Mouse (Mus musculus): ENCODE results near the gene Steap1. TPM values are rescaled to one million over a fixed set of nuclear protein-coding genes. Genes with fewer than 3 reads are reported as not detected.
A peak's percentile ranks its signal among the peaks of the same experiment; 100 is the strongest.

Steap1 gene
- polyA plus RNA-seq, 1 experiment = 90.3 TPM

GRCm38 (mm10) chr5:5749772-5750222, 671 bp upstream of the Steap1 start:
- Histone ChIP-seq H3K36me3 (ENCODE audit: control insufficient read depth, insufficient read depth) (no peaks in the 10 kb centered on the region), H3K27me3 (ENCODE audit: control insufficient read depth, insufficient read depth, insufficient read length) (no peaks in the 10 kb centered on the region), H3K4me3 (peak overlapping the region; percentile 74), H3K4me2 (ENCODE audit: low read depth) (peak overlapping the region; percentile 99), H3ac (ENCODE audit: control insufficient read depth, insufficient read length) (peak overlapping the region; percentile 24), H3K79me2 (ENCODE audit: control insufficient read depth, insufficient read depth) (peaks cover 17% of the 10 kb centered on the region)
- TF ChIP-seq SRF (IDR thresholded peaks at IDR 0.05; ENCODE audit: control insufficient read depth, insufficient read length, low read depth) (no peak), E2F4 (IDR thresholded peaks at IDR 0.05; ENCODE audit: insufficient read depth) (no peak), CEBPB (IDR thresholded peaks at IDR 0.05; ENCODE audit: insufficient read depth, poor library complexity, severe bottlenecking) (no peak), MAX (IDR thresholded peaks at IDR 0.05; ENCODE audit: low read depth) (no peak), TCF3 (IDR thresholded peaks at IDR 0.05; ENCODE audit: insufficient read length, low read depth) (no peak), TCF12 (IDR thresholded peaks at IDR 0.05; ENCODE audit: insufficient read depth, poor library complexity, severe bottlenecking) (no peak), POLR2A (IDR thresholded peaks at IDR 0.05; ENCODE audit: insufficient read length, low read depth) (no peak), POLR2AphosphoS2 (IDR thresholded peaks at IDR 0.05; ENCODE audit: insufficient read length, low read depth) (no peak)

GRCm38 (mm10) chr5:5734445-5734844, 14.7 kb downstream of the Steap1 start:
- no peaks in the 10 kb centered on the region for H3K79me2 ChIP-seq (ENCODE audit: control insufficient read depth, insufficient read depth)

GRCm38 (mm10) chr5:5732858-5733257, 16.3 kb downstream of the Steap1 start:
- Histone ChIP-seq H3K36me3 (ENCODE audit: control insufficient read depth, insufficient read depth) (peaks cover 19% of the 10 kb centered on the region), H3K27me3 (ENCODE audit: control insufficient read depth, insufficient read depth, insufficient read length) (no peaks in the 10 kb centered on the region), H3ac (ENCODE audit: control insufficient read depth, insufficient read length) (no peak overlapping the region), H3K79me2 (ENCODE audit: control insufficient read depth, insufficient read depth) (no peaks in the 10 kb centered on the region), H3K4me2 (ENCODE audit: low read depth) (no peak overlapping the region), H3K4me3 (no peak overlapping the region)
- TF ChIP-seq TCF12 (IDR thresholded peaks at IDR 0.05; ENCODE audit: insufficient read depth, poor library complexity, severe bottlenecking) = no peak
- TF ChIP-seq POLR2A (IDR thresholded peaks at IDR 0.05; ENCODE audit: insufficient read length, low read depth) = no peak
- TF ChIP-seq MYOD1 (IDR thresholded peaks at IDR 0.05; ENCODE audit: control insufficient read depth in 1 of 3, insufficient read length in 2 of 3, low read depth in 2 of 3) = no peak
- no peak for TF ChIP-seq MYOG (IDR thresholded peaks at IDR 0.05; ENCODE audit: control insufficient read depth in 1 of 3, insufficient read depth in 1 of 3, insufficient read length in 2 of 3, low read depth in 2 of 3)
- TF ChIP-seq CEBPB (IDR thresholded peaks at IDR 0.05; ENCODE audit: insufficient read depth, poor library complexity, severe bottlenecking) = no peak
- no peak for TF ChIP-seq SRF (IDR thresholded peaks at IDR 0.05; ENCODE audit: control insufficient read depth, insufficient read length, low read depth)
- no peak for TF ChIP-seq MAX (IDR thresholded peaks at IDR 0.05; ENCODE audit: low read depth)
- no peak for TF ChIP-seq REST (IDR thresholded peaks at IDR 0.05; ENCODE audit: insufficient read depth, insufficient read length)
- TF ChIP-seq USF1 (IDR thresholded peaks at IDR 0.05; ENCODE audit: low read depth) = no peak
- TF ChIP-seq POLR2AphosphoS2 (IDR thresholded peaks at IDR 0.05; ENCODE audit: insufficient read length, low read depth) = no peak
- no peak for TF ChIP-seq E2F4 (IDR thresholded peaks at IDR 0.05; ENCODE audit: insufficient read depth)
- TF ChIP-seq TCF3 (IDR thresholded peaks at IDR 0.05; ENCODE audit: insufficient read length, low read depth) = no peak

More at GRCm38 (mm10) chr5:5734445-5734844, 14.7 kb downstream of the Steap1 start:
- Histone ChIP-seq H3K4me2 (ENCODE audit: low read depth) (no peak overlapping the region), H3K27me3 (ENCODE audit: control insufficient read depth, insufficient read depth, insufficient read length) (no peaks in the 10 kb centered on the region), H3K36me3 (ENCODE audit: control insufficient read depth, insufficient read depth) (peaks cover 30% of the 10 kb centered on the region), H3ac (ENCODE audit: control insufficient read depth, insufficient read length) (no peak overlapping the region), H3K4me3 (no peak overlapping the region)
- TF ChIP-seq SRF (IDR thresholded peaks at IDR 0.05; ENCODE audit: control insufficient read depth, insufficient read length, low read depth) = no peak
- TF ChIP-seq MAX (IDR thresholded peaks at IDR 0.05; ENCODE audit: low read depth) = no peak
- peak; percentile 69 for TF ChIP-seq POLR2AphosphoS2 (IDR thresholded peaks at IDR 0.05; ENCODE audit: insufficient read length, low read depth)

GRCm38 (mm10) chr5:5732208-5732607, 16.9 kb downstream of the Steap1 start:
- peaks cover 15% of the 10 kb centered on the region for H3K36me3 ChIP-seq (ENCODE audit: control insufficient read depth, insufficient read depth)
- no peaks in the 10 kb centered on the region for H3K27me3 ChIP-seq (ENCODE audit: control insufficient read depth, insufficient read depth, insufficient read length)
- TF ChIP-seq E2F4 (IDR thresholded peaks at IDR 0.05; ENCODE audit: insufficient read depth) (no peak), POLR2A (IDR thresholded peaks at IDR 0.05; ENCODE audit: insufficient read length, low read depth) (no peak), CEBPB (IDR thresholded peaks at IDR 0.05; ENCODE audit: insufficient read depth, poor library complexity, severe bottlenecking) (no peak), MAX (IDR thresholded peaks at IDR 0.05; ENCODE audit: low read depth) (no peak), MYOD1 (IDR thresholded peaks at IDR 0.05; ENCODE audit: control insufficient read depth in 1 of 3, insufficient read length in 2 of 3, low read depth in 2 of 3) (no peak), MYOG (IDR thresholded peaks at IDR 0.05; ENCODE audit: control insufficient read depth in 1 of 3, insufficient read depth in 1 of 3, insufficient read length in 2 of 3, low read depth in 2 of 3) (no peak), USF1 (IDR thresholded peaks at IDR 0.05; ENCODE audit: low read depth) (no peak), REST (IDR thresholded peaks at IDR 0.05; ENCODE audit: insufficient read depth, insufficient read length) (no peak)

GRCm38 (mm10) chr5:5729904-5730303, 19.2 kb downstream of the Steap1 start:
- Histone ChIP-seq H3K27me3 (ENCODE audit: control insufficient read depth, insufficient read depth, insufficient read length) (no peaks in the 10 kb centered on the region), H3ac (ENCODE audit: control insufficient read depth, insufficient read length) (no peak overlapping the region), H3K4me2 (ENCODE audit: low read depth) (no peak overlapping the region), H3K4me3 (no peak overlapping the region), H3K36me3 (ENCODE audit: control insufficient read depth, insufficient read depth) (no peaks in the 10 kb centered on the region), H3K79me2 (ENCODE audit: control insufficient read depth, insufficient read depth) (no peaks in the 10 kb centered on the region)
- no peak for TF ChIP-seq TCF3 (IDR thresholded peaks at IDR 0.05; ENCODE audit: insufficient read length, low read depth)
- TF ChIP-seq MYOG (IDR thresholded peaks at IDR 0.05; ENCODE audit: control insufficient read depth in 1 of 3, insufficient read depth in 1 of 3, insufficient read length in 2 of 3, low read depth in 2 of 3) = no peak
- no peak for TF ChIP-seq MYOD1 (IDR thresholded peaks at IDR 0.05; ENCODE audit: control insufficient read depth in 1 of 3, insufficient read length in 2 of 3, low read depth in 2 of 3)
- TF ChIP-seq E2F4 (IDR thresholded peaks at IDR 0.05; ENCODE audit: insufficient read depth) = no peak
- no peak for TF ChIP-seq MAX (IDR thresholded peaks at IDR 0.05; ENCODE audit: low read depth)
- TF ChIP-seq SRF (IDR thresholded peaks at IDR 0.05; ENCODE audit: control insufficient read depth, insufficient read length, low read depth) = no peak
- TF ChIP-seq USF1 (IDR thresholded peaks at IDR 0.05; ENCODE audit: low read depth) = no peak
- no peak for TF ChIP-seq POLR2AphosphoS2 (IDR thresholded peaks at IDR 0.05; ENCODE audit: insufficient read length, low read depth)
- no peak for TF ChIP-seq REST (IDR thresholded peaks at IDR 0.05; ENCODE audit: insufficient read depth, insufficient read length)
- TF ChIP-seq CEBPB (IDR thresholded peaks at IDR 0.05; ENCODE audit: insufficient read depth, poor library complexity, severe bottlenecking) = no peak
- no peak for TF ChIP-seq POLR2A (IDR thresholded peaks at IDR 0.05; ENCODE audit: insufficient read length, low read depth)
- no peak for TF ChIP-seq TCF12 (IDR thresholded peaks at IDR 0.05; ENCODE audit: insufficient read depth, poor library complexity, severe bottlenecking)

More at GRCm38 (mm10) chr5:5732208-5732607, 16.9 kb downstream of the Steap1 start:
- Histone ChIP-seq H3K4me3 (no peak overlapping the region), H3K4me2 (ENCODE audit: low read depth) (no peak overlapping the region), H3ac (ENCODE audit: control insufficient read depth, insufficient read length) (no peak overlapping the region), H3K79me2 (ENCODE audit: control insufficient read depth, insufficient read depth) (no peaks in the 10 kb centered on the region)
